Mouse (Mus musculus) megakaryocyte, embryonic 14.5 days (primary cell): ENCODE results near the gene Rapgef5.

Source experiments
- FLI1 ChIP-seq: IDR thresholded peaks from 2 replicates; pipeline ENCODE4 v1.6.1; 2012; ENCODE audit warnings: low read length, inconsistent platforms, mixed read lengths
- GATA1 ChIP-seq: IDR thresholded peaks from 3 replicates; pipeline ENCODE4 v1.6.1; 2012; ENCODE audit warnings: mixed read lengths, low read length, inconsistent platforms, borderline replicate concordance

- TF ChIP-seq GATA1 (no peak), FLI1 (no peak)
Observed at GRCm38 (mm10) chr12:117480958-117481357, 35.3 kb upstream of the Rapgef5 start.
